Mouse (Mus musculus): ENCODE results near the gene Hhat.

DNA sequence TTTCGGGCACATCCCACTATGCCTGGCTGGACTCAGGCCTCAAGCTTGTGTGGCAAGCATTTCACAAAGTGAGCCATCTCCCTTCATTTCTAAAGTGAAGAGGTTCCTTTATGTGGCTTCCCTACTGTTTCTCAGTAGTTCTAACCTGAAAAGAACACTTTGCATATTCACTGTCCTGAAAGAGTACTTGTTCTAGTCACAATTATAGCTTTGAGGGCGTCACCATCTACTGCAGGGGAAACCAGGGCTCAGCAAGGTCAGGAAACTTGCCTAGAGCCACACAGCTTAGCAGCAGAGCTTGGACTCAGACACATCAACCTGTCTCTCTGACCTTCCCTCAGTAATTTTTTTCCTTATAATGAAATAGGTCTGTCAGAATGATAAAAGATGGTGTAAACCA is 6.5 kb downstream of the Hhat start:
- TF ChIP-seq CTCF (IDR thresholded peaks at IDR 0.05; ENCODE audit: low read depth, low read length) (no peak), POLR2A (IDR thresholded peaks at IDR 0.05; ENCODE audit: borderline replicate concordance, low read depth, low read length) (no peak)

All from bone marrow macrophage, adult 2 months (primary cell).